Mouse (Mus musculus): ENCODE results near the gene Itpr2. TPM values are rescaled to one million over a fixed set of nuclear protein-coding genes. Genes with fewer than 3 reads are reported as not detected.

Gene Itpr2
- polyA plus RNA-seq, 1 experiment from 2014 or later, result 6.3 TPM

DNA sequence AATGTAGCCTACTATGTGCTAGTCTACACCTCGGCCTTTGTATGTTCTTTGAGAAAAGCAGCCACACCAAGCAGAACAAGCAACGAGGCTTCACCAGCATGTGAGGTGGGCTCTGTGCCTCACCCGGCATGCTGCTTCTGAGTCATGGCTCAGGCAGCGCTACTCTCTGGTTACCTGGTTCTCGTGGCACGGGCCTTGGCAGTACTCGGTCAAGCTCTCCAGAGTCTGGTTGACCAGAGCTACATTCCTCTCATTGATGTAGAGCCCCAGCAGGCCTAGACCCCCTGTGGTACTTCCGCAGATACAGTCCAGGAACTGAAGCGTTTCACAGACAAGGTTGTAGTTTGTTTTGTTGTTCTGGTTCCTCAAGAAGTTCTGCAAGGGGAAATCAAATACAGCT is 272.5 kb downstream of the Itpr2 start:
- H3K27me3 ChIP-seq (replicated peaks; ENCODE audit: control insufficient read depth, insufficient read depth, low read length), result no peaks in the 10 kb centered on the region
- H3K9me3 ChIP-seq (ENCODE audit: control insufficient read depth), result no peaks in the 10 kb centered on the region
- H3K4me1 ChIP-seq (replicated peaks; ENCODE audit: control insufficient read depth, insufficient read depth, low read length), result no peaks in the 10 kb centered on the region
- 86% methylated on average over 9 of the region's 9 CpGs for WGBS
- H3K27ac ChIP-seq (ENCODE audit: low read depth, low read length), result no peak overlapping the region
- ATAC-seq, result no peak
- H3K9ac ChIP-seq (ENCODE audit: low read depth, low read length), result no peak overlapping the region
- TF ChIP-seq CTCF (IDR thresholded peaks at IDR 0.05; ENCODE audit: low read depth), result no peak
- H3K4me3 ChIP-seq (ENCODE audit: low read depth, low read length), result no peak overlapping the region
- H3K36me3 ChIP-seq (ENCODE audit: control insufficient read depth, insufficient read depth), result no peaks in the 10 kb centered on the region
- H3K4me2 ChIP-seq (replicated peaks; ENCODE audit: low read depth), result no peak overlapping the region

GRCm38 (mm10) chr6:146228048-146228447 is 274.0 kb downstream of the Itpr2 start:
- Histone ChIP-seq H3K4me2 (replicated peaks; ENCODE audit: low read depth) (no peak overlapping the region), H3K4me1 (replicated peaks; ENCODE audit: control insufficient read depth, insufficient read depth, low read length) (no peaks in the 10 kb centered on the region), H3K9ac (ENCODE audit: low read depth, low read length) (no peak overlapping the region), H3K27me3 (replicated peaks; ENCODE audit: control insufficient read depth, insufficient read depth, low read length) (no peaks in the 10 kb centered on the region), H3K4me3 (ENCODE audit: low read depth, low read length) (no peak overlapping the region), H3K36me3 (ENCODE audit: control insufficient read depth, insufficient read depth) (no peaks in the 10 kb centered on the region), H3K9me3 (ENCODE audit: control insufficient read depth) (no peaks in the 10 kb centered on the region), H3K27ac (ENCODE audit: low read depth, low read length) (no peak overlapping the region)
- TF ChIP-seq CTCF (IDR thresholded peaks at IDR 0.05; ENCODE audit: low read depth), result no peak
- 77% methylated on average over 3 of the region's 3 CpGs for WGBS
- no peak for ATAC-seq

GRCm38 (mm10) chr6:146222403-146223063 is 279.5 kb downstream of the Itpr2 start:
- no peak overlapping the region for H3K9ac ChIP-seq (ENCODE audit: low read depth, low read length)
- no peak overlapping the region for H3K4me3 ChIP-seq (ENCODE audit: low read depth, low read length)
- H3K27me3 ChIP-seq (replicated peaks; ENCODE audit: control insufficient read depth, insufficient read depth, low read length), result no peaks in the 10 kb centered on the region
- WGBS, result 72% methylated on average over 8 of the region's 8 CpGs
- no peak overlapping the region for H3K27ac ChIP-seq (ENCODE audit: low read depth, low read length)
- H3K4me2 ChIP-seq (replicated peaks; ENCODE audit: low read depth), result no peak overlapping the region
- peak; percentile 19; the same call in 1 of the 2 replicates for TF ChIP-seq CTCF (IDR thresholded peaks at IDR 0.05; ENCODE audit: low read depth)
- H3K4me1 ChIP-seq (replicated peaks; ENCODE audit: control insufficient read depth, insufficient read depth, low read length), result no peaks in the 10 kb centered on the region
- H3K9me3 ChIP-seq (ENCODE audit: control insufficient read depth), result no peaks in the 10 kb centered on the region
- no peak for ATAC-seq
- H3K36me3 ChIP-seq (ENCODE audit: control insufficient read depth, insufficient read depth), result no peaks in the 10 kb centered on the region

DNA sequence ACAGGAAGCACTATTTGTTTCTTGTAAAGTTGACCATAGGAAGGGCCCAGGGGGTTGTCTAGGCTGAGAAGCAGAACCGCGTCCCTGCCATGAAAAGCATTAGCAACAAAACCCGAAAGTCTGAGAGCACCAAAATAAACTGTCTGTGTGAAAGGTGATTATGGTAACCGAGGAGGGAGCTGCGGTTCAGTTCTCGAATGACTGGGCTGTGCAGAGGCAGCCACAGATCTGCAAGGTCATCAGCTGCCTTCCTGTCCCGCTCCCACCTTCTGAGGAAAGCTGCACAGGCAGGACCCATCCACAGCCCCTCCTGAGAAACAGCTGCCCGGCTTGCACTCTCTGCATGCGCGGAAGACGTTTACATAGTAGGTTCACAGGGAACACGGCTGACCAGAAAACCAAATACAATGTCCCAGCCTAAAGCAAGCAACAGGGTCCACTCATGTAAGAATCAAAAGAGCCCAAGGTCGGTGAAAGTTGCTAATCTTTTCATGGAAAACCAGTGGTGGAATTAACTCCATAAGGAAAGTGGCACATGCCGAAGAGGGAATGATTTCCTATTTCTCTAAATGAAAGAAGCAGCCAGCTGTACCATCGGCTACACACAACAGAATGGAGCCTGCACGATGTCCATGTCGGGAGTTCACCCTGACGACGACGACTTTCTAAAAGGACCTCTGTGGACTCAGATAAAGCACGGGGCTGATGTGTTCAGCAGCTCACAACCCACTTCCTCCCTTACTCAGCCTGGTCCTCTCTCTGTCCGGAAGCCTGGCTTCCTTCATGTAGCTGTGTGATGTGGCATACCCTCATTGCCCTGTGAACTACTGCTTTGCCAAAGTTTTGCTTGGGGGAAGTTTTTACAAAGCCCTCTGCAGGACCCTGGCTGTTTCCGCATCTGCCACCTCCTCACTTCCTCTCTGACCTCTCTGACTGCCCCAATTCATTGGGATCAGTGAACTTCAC is 280.4 kb downstream of the Itpr2 start:
- no peaks in the 10 kb centered on the region for H3K27me3 ChIP-seq (replicated peaks; ENCODE audit: control insufficient read depth, insufficient read depth, low read length)
- ATAC-seq, result no peak
- H3K9me3 ChIP-seq (ENCODE audit: control insufficient read depth), result no peaks in the 10 kb centered on the region
- 48% methylated on average over 23 of the region's 23 CpGs for WGBS
- H3K4me2 ChIP-seq (replicated peaks; ENCODE audit: low read depth), result no peak overlapping the region
- H3K4me1 ChIP-seq (replicated peaks; ENCODE audit: control insufficient read depth, insufficient read depth, low read length), result no peaks in the 10 kb centered on the region
- no peak for TF ChIP-seq CTCF (IDR thresholded peaks at IDR 0.05; ENCODE audit: low read depth)
- H3K27ac ChIP-seq (ENCODE audit: low read depth, low read length), result no peak overlapping the region
- no peak overlapping the region for H3K9ac ChIP-seq (ENCODE audit: low read depth, low read length)
- H3K4me3 ChIP-seq (ENCODE audit: low read depth, low read length), result no peak overlapping the region
- H3K36me3 ChIP-seq (ENCODE audit: control insufficient read depth, insufficient read depth), result no peaks in the 10 kb centered on the region

GRCm38 (mm10) chr6:146220071-146220470 is 282.0 kb downstream of the Itpr2 start:
- no peaks in the 10 kb centered on the region for H3K9me3 ChIP-seq (ENCODE audit: control insufficient read depth)
- no peaks in the 10 kb centered on the region for H3K36me3 ChIP-seq (ENCODE audit: control insufficient read depth, insufficient read depth)
- no peak for ATAC-seq
- 81% methylated on average over 5 of the region's 5 CpGs for whole genome bisulfite sequencing
- no peaks in the 10 kb centered on the region for H3K4me1 ChIP-seq (replicated peaks; ENCODE audit: control insufficient read depth, insufficient read depth, low read length)
- H3K27me3 ChIP-seq (replicated peaks; ENCODE audit: control insufficient read depth, insufficient read depth, low read length), result no peaks in the 10 kb centered on the region
- no peak overlapping the region for H3K9ac ChIP-seq (ENCODE audit: low read depth, low read length)
- no peak overlapping the region for H3K4me3 ChIP-seq (ENCODE audit: low read depth, low read length)
- no peak overlapping the region for H3K27ac ChIP-seq (ENCODE audit: low read depth, low read length)
- no peak for TF ChIP-seq CTCF (IDR thresholded peaks at IDR 0.05; ENCODE audit: low read depth)
- H3K4me2 ChIP-seq (replicated peaks; ENCODE audit: low read depth), result no peak overlapping the region

DNA sequence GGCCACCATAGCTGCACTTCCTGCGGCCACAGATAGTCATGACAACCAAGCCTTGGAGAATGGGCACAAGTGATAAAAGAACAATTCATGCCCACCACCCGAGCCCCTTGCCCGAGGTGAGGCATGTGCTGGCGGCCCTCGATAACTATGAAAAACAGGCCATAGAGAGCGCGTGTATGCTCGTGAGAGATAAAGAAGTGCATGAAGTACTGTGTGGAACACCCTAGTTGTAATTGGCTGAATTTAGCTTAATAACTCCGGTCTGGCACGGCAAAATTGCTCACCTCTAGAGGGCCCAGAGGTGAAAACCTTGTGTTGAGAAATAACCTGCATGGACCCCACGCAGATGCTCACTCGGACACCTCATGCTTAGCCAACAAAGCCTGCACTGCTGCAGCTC is 282.5 kb downstream of the Itpr2 start:
- Histone ChIP-seq H3K27me3 (replicated peaks; ENCODE audit: control insufficient read depth, insufficient read depth, low read length) (no peaks in the 10 kb centered on the region), H3K4me2 (replicated peaks; ENCODE audit: low read depth) (no peak overlapping the region), H3K9ac (ENCODE audit: low read depth, low read length) (no peak overlapping the region), H3K4me1 (replicated peaks; ENCODE audit: control insufficient read depth, insufficient read depth, low read length) (no peaks in the 10 kb centered on the region), H3K4me3 (ENCODE audit: low read depth, low read length) (no peak overlapping the region), H3K9me3 (ENCODE audit: control insufficient read depth) (no peaks in the 10 kb centered on the region), H3K27ac (ENCODE audit: low read depth, low read length) (no peak overlapping the region), H3K36me3 (ENCODE audit: control insufficient read depth, insufficient read depth) (no peaks in the 10 kb centered on the region)
- no peak for TF ChIP-seq CTCF (IDR thresholded peaks at IDR 0.05; ENCODE audit: low read depth)
- 90% methylated on average over 12 of the region's 12 CpGs for WGBS
- ATAC-seq, result no peak

Measured in intestine, postnatal 0 days (tissue).